Comparison of ENCODE assay signal across 24 mouse cellular contexts in the genomic region with DNA sequence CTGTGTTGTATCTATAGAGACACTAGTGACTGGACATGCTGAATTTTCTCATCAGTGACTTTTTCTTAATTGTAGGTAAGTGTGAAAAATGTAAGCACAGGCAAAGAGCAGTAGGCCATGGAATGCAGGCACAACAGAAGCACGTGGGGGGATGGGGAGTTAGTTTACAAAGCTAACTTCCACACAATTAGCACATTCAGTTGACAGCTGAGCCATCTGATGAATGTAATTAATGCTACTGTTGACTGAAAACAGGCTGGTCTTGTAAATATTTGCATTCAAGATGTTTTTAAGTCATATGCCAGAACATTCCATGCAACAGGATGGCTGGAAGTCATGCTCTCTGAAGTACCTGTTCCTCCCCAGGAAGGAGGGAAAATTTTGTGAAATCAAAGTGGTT.
"Had no signal": no experiment of that assay in that cellular context is flagged by ENCODE, and none has a peak within 500 bp of the region (broad histone marks: within the 10 kb centered on the region; RNA-seq: fewer than 3 reads in every experiment).

No protein-coding gene starts in this region.

- H3K9ac ChIP-seq: heart, embryonic 13.5 days; heart, embryonic 15.5 days; hindbrain, embryonic 15.5 days; limb, embryonic 13.5 days; limb, embryonic 15.5 days; liver, embryonic 12.5 days; liver, embryonic 14.5 days had no signal

- DNase-seq: gastrocnemius, postnatal 14 days; gastrocnemius, postnatal 36 days; heart, adult 11 months; heart, adult 2 months; heart, postnatal 14 days; heart, postnatal 36 days; kidney, adult 11 months; kidney, adult 2 months; kidney, postnatal 14 days; kidney, postnatal 36 days; layer of hippocampus, adult 9-11 months; layer of hippocampus, postnatal 36 days; left cerebral cortex, postnatal 4 days had no signal

- H3K4me2 ChIP-seq: heart, embryonic 11.5 days; heart, embryonic 13.5 days; heart, embryonic 15.5 days; hindbrain, embryonic 13.5 days; hindbrain, embryonic 15.5 days; limb, embryonic 13.5 days; limb, embryonic 15.5 days; liver, embryonic 12.5 days had no signal

- H3K9me3 ChIP-seq: heart, embryonic 13.5 days; hindbrain, embryonic 13.5 days; hindbrain, embryonic 15.5 days; limb, embryonic 13.5 days; limb, embryonic 15.5 days; liver, embryonic 12.5 days had no signal

- H3K4me1 ChIP-seq: liver, embryonic 12.5 days had no signal

- H3K27me3 ChIP-seq: heart, embryonic 13.5 days; heart, embryonic 15.5 days; limb, embryonic 13.5 days; limb, embryonic 15.5 days; liver, embryonic 12.5 days had no signal

- H3K27ac ChIP-seq: heart, adult 2 months; heart, embryonic 13.5 days; heart, embryonic 15.5 days; hindbrain, postnatal 0 days; limb, embryonic 13.5 days; limb, embryonic 15.5 days; liver, embryonic 12.5 days; liver, embryonic 14.5 days had no signal

- ATAC-seq: hindbrain, postnatal 0 days; intestine, embryonic 16.5 days; liver, embryonic 12.5 days had no signal

- H3K36me3 ChIP-seq: liver, embryonic 12.5 days had no signal

- H3K4me3 ChIP-seq: heart, adult 2 months; heart, embryonic 13.5 days; heart, embryonic 15.5 days; hindbrain, embryonic 13.5 days; hindbrain, embryonic 15.5 days; limb, embryonic 13.5 days; limb, embryonic 15.5 days; liver, embryonic 12.5 days had no signal
